Mouse (Mus musculus): ENCODE measurements around the gene Ecd.

GRCm38 (mm10) chr14:20397220-20397619 lies 49.3 kb upstream of the Ecd start:
- TF ChIP-seq CTCF (IDR thresholded peaks at IDR 0.05 in 2 of 3, conservative IDR thresholded peaks at IDR 0.05 in 1 of 3; ENCODE audit: control insufficient read depth in 1 of 3, insufficient read depth in 1 of 3, low read depth in 2 of 3, low read length in 3 of 3, poor library complexity in 1 of 3, severe bottlenecking in 1 of 3): no peak
- no peak for TF ChIP-seq SMC3 (IDR thresholded peaks at IDR 0.05; ENCODE audit: low read depth, low read length)
- TF ChIP-seq ZMIZ1 (IDR thresholded peaks at IDR 0.05; ENCODE audit: low read depth, low read length): no peak
- TF ChIP-seq MAX (IDR thresholded peaks at IDR 0.05; ENCODE audit: low read length): no peak
- no peak for TF ChIP-seq NELFE (IDR thresholded peaks at IDR 0.05; ENCODE audit: low read depth, low read length)
- TF ChIP-seq ZNF384 (IDR thresholded peaks at IDR 0.05; ENCODE audit: low read depth, low read length): no peak
- no peak for TF ChIP-seq ETS1 (IDR thresholded peaks at IDR 0.05; ENCODE audit: low read depth, low read length)
- no peak for TF ChIP-seq E2F4 (IDR thresholded peaks at IDR 0.05; ENCODE audit: borderline replicate concordance, low read depth, low read length)
